Mouse (Mus musculus) activated CD4-positive, CD25-positive, alpha-beta regulatory T cell (primary cell): ENCODE measurements around the gene Ifit3b. TPM values are rescaled to one million over a fixed set of nuclear protein-coding genes. Genes with fewer than 3 reads are reported as not detected.

Source experiments
- polyA plus RNA-seq, 2 experiments: library from polyadenylated mRNA; unstranded; fragments of 100-300 nt; shearing (Covaris generic); gene quantifications; one replicate each; pipeline ENCODE4 v1.2.1; 2017

Ifit3b gene
- polyA plus RNA-seq = 10 to 100 TPM in 1 of 2 experiments, 1 to 10 TPM in 1; 6.2 to 13.9 TPM

DNA sequence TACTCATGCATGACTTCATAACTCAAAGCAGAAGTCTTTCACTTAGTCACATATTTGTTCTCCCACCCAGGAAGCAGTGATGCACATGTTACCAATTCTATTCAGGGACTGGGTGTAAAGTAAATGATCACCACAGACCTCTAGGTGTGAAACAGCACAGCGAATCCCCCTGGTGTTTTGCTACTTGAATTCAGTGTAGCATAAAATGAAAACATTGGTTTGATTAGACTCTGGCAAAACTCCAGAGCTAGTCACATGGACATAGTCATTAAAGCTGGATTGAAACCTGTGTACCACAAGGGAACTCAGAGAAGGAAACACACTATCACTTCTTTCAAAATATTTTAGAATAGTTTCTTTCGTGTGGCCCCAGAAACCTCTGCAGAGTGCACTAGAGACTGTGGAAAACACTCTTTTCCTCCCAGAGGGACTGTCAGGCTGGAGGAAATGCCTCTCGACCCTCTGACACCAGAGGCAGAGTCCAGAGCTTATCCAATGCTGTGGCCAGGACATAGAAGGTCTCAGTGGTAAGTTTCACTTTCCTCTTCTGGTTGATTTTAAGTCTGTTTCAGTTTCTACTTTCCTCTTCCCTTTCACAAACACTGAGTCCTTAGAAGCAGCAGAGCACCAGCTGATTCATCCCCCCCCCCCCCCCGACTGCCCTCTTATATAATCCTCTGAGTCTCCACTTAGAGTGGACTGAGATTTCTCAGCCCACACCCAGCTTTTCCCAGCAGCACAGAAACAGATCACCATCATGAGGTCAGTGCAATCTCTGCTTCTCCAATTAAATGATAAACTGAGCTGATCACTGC is at the start of gene Ifit3b:
Gene Ifit3b, plus strand, starts transcription at position 734 of the 815 bp plus-strand sequence.

DNA sequence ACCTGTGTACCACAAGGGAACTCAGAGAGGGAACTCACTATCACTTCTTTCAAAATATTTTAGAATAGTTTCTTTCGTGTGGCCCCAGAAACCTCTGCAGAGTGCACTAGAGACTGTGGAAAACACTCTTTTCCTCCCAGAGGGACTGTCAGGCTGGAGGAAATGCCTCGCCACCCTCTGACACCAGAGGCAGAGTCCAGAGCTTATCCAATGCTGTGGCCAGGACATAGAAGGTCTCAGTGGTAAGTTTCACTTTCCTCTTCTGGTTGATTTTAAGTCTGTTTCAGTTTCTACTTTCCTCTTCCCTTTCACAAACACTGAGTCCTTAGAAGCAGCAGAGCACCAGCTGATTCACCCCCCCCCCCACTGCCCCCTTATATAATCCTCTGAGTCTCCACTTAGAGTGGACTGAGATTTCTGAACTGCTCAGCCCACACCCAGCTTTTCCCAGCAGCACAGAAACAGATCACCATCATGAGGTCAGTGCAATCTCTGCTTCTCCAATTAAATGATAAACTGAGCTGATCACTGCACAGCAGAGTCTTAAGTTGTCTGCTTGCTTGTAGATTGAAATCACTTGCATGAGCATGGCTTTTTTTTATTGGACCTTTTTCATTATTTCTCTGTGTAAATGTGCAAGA is 24.5 kb upstream of the Ifit3b start, which contains the start of gene Ifit3:
Gene Ifit3, plus strand, starts transcription at position 406 of the 641 bp plus-strand sequence.

DNA sequence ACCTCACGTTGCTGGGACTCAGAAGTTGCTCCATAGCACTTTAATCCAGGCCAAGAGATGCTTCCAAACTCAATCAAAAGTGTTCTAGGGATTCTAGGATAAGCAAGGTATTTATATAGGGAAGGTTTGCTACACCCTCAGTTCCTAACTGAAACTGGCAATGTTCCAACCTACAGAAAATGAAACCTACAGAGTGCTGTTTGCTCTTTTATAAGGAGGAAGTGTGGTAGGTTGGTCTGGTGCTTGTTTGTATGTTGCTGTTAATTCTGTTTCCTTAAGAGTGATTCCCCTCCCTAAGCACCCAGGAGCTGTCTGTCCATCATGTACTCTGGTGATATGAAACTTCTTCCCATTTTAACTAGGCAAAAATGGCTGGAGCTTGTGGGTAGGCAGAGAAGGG is 5.9 kb upstream of the Ifit3b start, which contains the start of gene Ifit1bl1:
Gene Ifit1bl1, minus strand, starts transcription at position 69 of the 400 bp plus-strand sequence.

DNA sequence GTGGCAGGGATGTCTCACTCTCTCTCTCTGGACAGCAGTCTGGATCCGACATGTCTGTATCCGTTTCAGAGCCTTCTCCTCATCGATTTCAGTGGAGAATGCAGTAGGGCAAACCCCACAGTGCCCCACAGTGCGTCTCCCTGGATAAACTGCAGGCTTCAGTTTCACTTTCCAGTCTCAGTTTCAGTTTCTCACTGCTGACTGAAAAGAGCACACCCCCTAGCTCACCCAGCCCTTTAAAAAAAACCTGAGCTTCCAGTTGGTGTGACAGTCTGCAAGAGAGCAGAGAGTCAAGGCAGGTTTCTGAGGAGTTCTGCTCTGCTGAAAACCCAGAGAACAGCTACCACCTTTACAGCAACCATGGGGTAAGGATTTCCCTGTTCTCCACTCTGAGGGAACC is 32.9 kb downstream of the Ifit3b start, which contains the start of the genes Ifit1bl2 and Ifit1:
Gene Ifit1bl2, minus strand, starts transcription at position 121 of the 400 bp plus-strand sequence.
Gene Ifit1, plus strand, starts transcription at position 249 of the 400 bp plus-strand sequence.

Other genes with a start within 250 kb of the Ifit3b start
- gene Ch25h, start 132.8 kb upstream of the Ifit3b start, polyA plus RNA-seq = not detected
- 10 to 100 TPM; 67.1 to 72.4 TPM for gene Lipa, start 80.5 kb upstream of the Ifit3b start, polyA plus RNA-seq
- gene Ifit2, start 57.3 kb upstream of the Ifit3b start, polyA plus RNA-seq = 10 to 100 TPM; 29.4 to 30.1 TPM
- 10 to 100 TPM; 45.3 to 54.8 TPM for gene Ifit3, start 24.4 kb upstream of the Ifit3b start, polyA plus RNA-seq
- gene Ifit1bl1, start 6.0 kb upstream of the Ifit3b start, polyA plus RNA-seq = 100 to 1,000 TPM in 1 of 2 experiments, 10 to 100 TPM in 1; 70.8 to 124 TPM
- gene Ifit1bl2, start 32.8 kb downstream of the Ifit3b start, polyA plus RNA-seq = 1 to 10 TPM; 1.0 to 1.9 TPM
- gene Ifit1, start 32.9 kb downstream of the Ifit3b start, polyA plus RNA-seq = 10 to 100 TPM; 47.1 to 56.2 TPM
- not detected for gene Slc16a12, start 139.3 kb downstream of the Ifit3b start, polyA plus RNA-seq